Mouse (Mus musculus) monocyte, adult 5-6 weeks (primary cell): ENCODE measurements around the gene Prrt1. TPM values are rescaled to one million over a fixed set of nuclear protein-coding genes. Genes with fewer than 3 reads are reported as not detected.
A peak's percentile ranks its signal among the peaks of the same experiment; 100 is the strongest.

Experiments
- ATAC-seq: fragments of 153-309, 156-312 bp; replicated peaks from 2 replicates; pipeline ENCODE4 v1.8.0; 2017; ENCODE audit warnings: mild to moderate bottlenecking; ENCODE audit not compliant: low TSS enrichment, insufficient number of reproducible peaks, severe bottlenecking, poor library complexity, low FRiP score
- total RNA-seq: library from RNA; stranded (forward); fragments of 200-1000, 200-491, 200-594 nt; gene quantifications from 3 replicates; pipeline ENCODE4 v1.2.3, GENCODE M21; 2017

Gene Prrt1
- total RNA-seq, 1 experiment from 2014 or later, result 0.29 TPM

DNA sequence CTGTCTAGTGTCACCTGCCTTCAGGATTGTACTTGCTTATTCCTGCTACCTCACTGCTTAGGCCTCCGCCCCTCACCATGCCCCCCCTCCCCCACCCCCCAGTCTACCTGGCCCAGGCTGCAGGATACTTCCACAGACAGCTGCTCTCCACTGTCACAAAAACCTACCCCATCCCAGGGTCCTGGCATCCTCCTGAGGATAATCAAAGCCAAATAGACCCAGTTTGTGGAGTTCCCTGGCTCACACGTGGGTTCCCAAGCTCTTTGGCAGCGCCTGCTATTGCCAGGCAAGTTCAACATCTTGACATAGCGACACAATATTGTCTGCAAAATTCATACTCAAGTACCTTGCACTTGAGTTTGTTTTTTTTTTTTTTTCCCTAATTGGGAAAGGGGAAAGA is 51.3 kb downstream of the Prrt1 start:
- no peak for ATAC-seq

DNA sequence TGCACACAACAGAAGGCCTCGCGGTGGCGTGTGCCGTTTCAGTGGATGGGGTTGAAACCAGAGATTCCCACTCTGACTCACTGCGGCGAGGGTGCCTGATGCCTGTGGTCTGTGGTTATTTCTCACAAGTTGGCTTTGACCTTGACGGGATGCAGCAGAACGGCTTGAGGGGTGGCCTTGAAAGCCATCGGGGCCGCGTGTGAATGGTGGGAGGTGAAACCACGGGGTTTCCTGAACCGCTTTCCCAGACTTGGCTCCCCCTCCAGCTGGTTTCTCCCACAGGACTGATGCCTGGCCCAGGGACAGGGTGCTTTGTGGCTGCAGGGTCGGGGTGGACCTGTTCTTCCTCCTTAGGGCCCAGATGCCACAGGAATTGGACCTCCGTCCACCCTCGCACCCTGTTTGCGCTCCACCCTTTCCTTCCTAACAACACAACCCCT is 51.8 kb downstream of the Prrt1 start:
- 0 out of 2 replicates have a peak, but pooled peaks have one; percentile 45 for ATAC-seq

DNA sequence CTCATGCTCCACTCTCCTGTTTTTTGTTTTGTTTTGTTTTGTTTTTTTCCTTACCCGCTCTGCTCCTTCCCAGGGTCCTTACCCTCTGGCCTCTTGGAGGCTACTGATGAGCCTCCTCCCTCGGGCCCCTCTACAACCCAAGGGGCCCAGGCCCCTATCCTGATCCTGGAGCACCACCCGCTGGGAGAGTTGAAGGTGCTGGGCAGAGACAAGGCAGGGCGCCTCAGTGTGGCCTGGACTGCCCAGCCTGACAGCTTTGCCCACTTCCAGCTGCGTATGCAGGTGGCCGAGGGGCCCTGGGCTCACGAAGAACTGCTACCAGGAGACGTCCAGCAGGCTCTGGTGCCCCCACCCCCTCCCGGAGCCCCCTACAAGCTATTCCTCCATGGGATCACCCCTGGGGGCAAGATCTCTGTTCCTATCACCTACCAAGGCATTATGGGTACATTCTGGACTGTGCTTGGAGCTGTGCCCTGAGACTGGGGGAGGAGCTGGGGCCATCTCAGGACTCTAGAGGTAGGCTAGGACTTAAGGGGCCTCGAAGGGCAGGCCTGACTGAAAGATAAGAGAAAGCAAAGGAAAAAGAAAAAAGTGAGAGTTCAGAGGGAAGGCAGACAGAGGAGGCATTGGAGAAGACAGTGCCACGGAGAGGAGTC is 52.7 kb downstream of the Prrt1 start:
- no peak for ATAC-seq

Other genes with a start within 250 kb of the Prrt1 start
- 2.6 to 4.7 TPM in 2 of 3 replicates, not detected in the other for gene BC051142, start 230.7 kb upstream of the Prrt1 start, total RNA-seq
- gene Btnl4, start 152.2 kb upstream of the Prrt1 start, total RNA-seq, result not detected in 3 replicates
- gene Btnl6, start 112.2 kb upstream of the Prrt1 start, total RNA-seq, result not detected in 3 replicates
- 0.29 to 0.48 TPM in 2 of 3 replicates, not detected in the other for gene Notch4, start 65.3 kb upstream of the Prrt1 start, total RNA-seq
- gene Gpsm3, start 39.7 kb upstream of the Prrt1 start, total RNA-seq, result 64.4 to 104 TPM (median 95.5 TPM) in 3 replicates
- gene Pbx2, start 38.3 kb upstream of the Prrt1 start, total RNA-seq, result 26.8 to 34.9 TPM (median 30.9 TPM) in 3 replicates
- 3.7 to 7.3 TPM (median 5.1 TPM) in 3 replicates for gene Ager, start 31.7 kb upstream of the Prrt1 start, total RNA-seq
- 8.6 to 21.8 TPM (median 14.6 TPM) in 3 replicates for gene Rnf5, start 25.8 kb upstream of the Prrt1 start, total RNA-seq
- gene Agpat1, start 25.3 kb upstream of the Prrt1 start, total RNA-seq, result 14.3 to 26.9 TPM (median 16.4 TPM) in 3 replicates
- gene Egfl8, start 13.6 kb upstream of the Prrt1 start, total RNA-seq, result 2.3 to 3.3 TPM (median 3.0 TPM) in 3 replicates
- gene Ppt2, start 1.0 kb upstream of the Prrt1 start, total RNA-seq, result 30.4 to 67.0 TPM (median 38.4 TPM) in 3 replicates
- 5.6 to 15.1 TPM (median 6.4 TPM) in 3 replicates for gene Fkbpl, start 15.2 kb downstream of the Prrt1 start, total RNA-seq
- 17.4 to 26.0 TPM (median 23.4 TPM) in 3 replicates for gene Atf6b, start 17.6 kb downstream of the Prrt1 start, total RNA-seq
- gene Tnxb, start 41.0 kb downstream of the Prrt1 start, total RNA-seq, result not detected in 3 replicates
- gene C4b, start 114.3 kb downstream of the Prrt1 start, total RNA-seq, result 0.19 to 0.64 TPM (median 0.19 TPM) in 3 replicates
- gene Cyp21a1, start 175.0 kb downstream of the Prrt1 start, total RNA-seq, result not detected in 3 replicates
- 28.8 to 49.5 TPM (median 40.0 TPM) in 3 replicates for gene Stk19, start 207.4 kb downstream of the Prrt1 start, total RNA-seq
- 13.2 to 57.9 TPM (median 29.1 TPM) in 3 replicates for gene Dxo, start 207.5 kb downstream of the Prrt1 start, total RNA-seq
- 55.7 to 103 TPM (median 62.4 TPM) in 3 replicates for gene Skiv2l, start 220.7 kb downstream of the Prrt1 start, total RNA-seq
- gene Nelfe, start 220.9 kb downstream of the Prrt1 start, total RNA-seq, result 16.3 to 45.3 TPM (median 33.1 TPM) in 3 replicates
- gene Cfb, start 233.0 kb downstream of the Prrt1 start, total RNA-seq, result 1.1 to 4.8 TPM (median 2.8 TPM) in 3 replicates
- 0.57 to 1.7 TPM (median 1.6 TPM) in 3 replicates for gene Zbtb12, start 249.9 kb downstream of the Prrt1 start, total RNA-seq